8 mouse cellular contexts compared by ENCODE assay signal in genomic region chr7:59228045-59228865, GRCm38 (mm10). TPM values are rescaled to one million over a fixed set of nuclear protein-coding genes. Genes with fewer than 3 reads are reported as not detected.
DNase-seq lines count a peak whose midpoint lies in the region; ATAC-seq and TF ChIP-seq lines count a peak whose summit lies in the region.

Gene Ube3a (plus strand): TSS chr7:59228750.

- no peak for TF ChIP-seq CTCF in Patski (IDR thresholded peaks at IDR 0.05)

- peak within 1 kb of the TSS; percentile 99 for H3K27ac ChIP-seq in hindbrain, embryonic 13.5 days

- no peaks in the 10 kb centered on the region for H3K36me3 ChIP-seq in hindbrain, embryonic 13.5 days

- peak; percentile 97 for ATAC-seq in Patski
- ATAC-seq in hindbrain, embryonic 13.5 days (ENCODE audit: low FRiP score) = peak; percentile 98

- CTCF ChIA-PET in Patski (lab: Charles Lee) = no interaction called here

- no peaks in the 10 kb centered on the region for H3K27me3 ChIP-seq in Patski
- no peaks in the 10 kb centered on the region for H3K27me3 ChIP-seq in hindbrain, embryonic 13.5 days

- H3K9me3 ChIP-seq in hindbrain, embryonic 13.5 days = no peaks in the 10 kb centered on the region

- H3K9ac ChIP-seq in hindbrain, embryonic 13.5 days = peak within 1 kb of the TSS; percentile 99

- H3K4me1 ChIP-seq in hindbrain, embryonic 13.5 days (replicated peaks) = peaks cover 14% of the 10 kb centered on the region

- POLR2A ChIA-PET in Patski (lab: Charles Lee) = no interaction called here

- peak; percentile 75 for DNase-seq in Patski (ENCODE audit: low read depth, low spot score)
- DNase-seq in cerebellum, postnatal 14 days = peak; percentile 98
- peak; percentile 95 to 96 for DNase-seq in frontal cortex, postnatal 14 days (ENCODE audit: low spot score in 2 of 2)
- DNase-seq in layer of hippocampus, postnatal 25 days (ENCODE audit: extremely low spot score in 1 of 2, low spot score in 1 of 2) = peak; percentile 94 to 97
- peak; percentile 98 for DNase-seq in lung, postnatal 25 days (ENCODE audit: low spot score)
- DNase-seq in retina, embryonic 14.5 days (ENCODE audit: low spot score) = peak; percentile 97
- DNase-seq in urinary bladder, adult 18-20 months (ENCODE audit: low spot score in 2 of 2) = peak; percentile 92 to 98

- under 1% methylated on average over 50 of the region's 50 CpGs for WGBS in hindbrain, embryonic 13.5 days

- H3K4me2 ChIP-seq in hindbrain, embryonic 13.5 days = peak within 1 kb of the TSS; percentile 67

- peak within 1 kb of the TSS; percentile 98 for H3K4me3 ChIP-seq in hindbrain, embryonic 13.5 days

- in situ Hi-C loops in Patski (cut with MboI; ENCODE audit: low pct_unique_long_range_greater_than_20kb) = loop anchor here (25.0 kb wide), 1 partner anchor 491 kb away; no protein-coding TSS in a partner anchor

RNA-seq across cellular contexts. Expression of gene Ube3a, which starts in this region (rescaled TPM):
- 37.9 TPM for polyA plus RNA-seq in Patski (2021)
- 190 and 192 TPM in 2 replicates for polyA plus RNA-seq in hindbrain, embryonic 13.5 days (2015; fragmentation: Nextera tagmentation; extraction: Ambion mirVana)
- total RNA-seq in layer of hippocampus, postnatal 25 days (2021) = 100 to 1,000 TPM; 136 to 143 TPM

Comparison
In these comparisons a context has a peak if more than half of its experiments do, and no peak if none do; other contexts are left out.
1. Peak in every context shown above with its lines: DNase-seq, ATAC-seq, H3K4me3 ChIP-seq and H3K27ac ChIP-seq.